Mouse (Mus musculus) right cerebral cortex, postnatal 36 days (tissue): Measurements from ENCODE around the gene Plcb1.
"Not testable (repeated sequence)": the region's sequence is repeated elsewhere in the genome, so short reads cannot be mapped to it uniquely, and the experiment has no call there.

Experiments
- DNase-seq, 2 experiments: peaks; one replicate each; pipeline ENCODE4 v3.0.0; 2022; ENCODE audit warnings: low spot score in 2 of 2, mixed read lengths in 1 of 2

The Plcb1 gene

GRCm38 (mm10) chr2:135305736-135306471 is 520.0 kb downstream of the Plcb1 start:
- no peak for DNase-seq

DNA sequence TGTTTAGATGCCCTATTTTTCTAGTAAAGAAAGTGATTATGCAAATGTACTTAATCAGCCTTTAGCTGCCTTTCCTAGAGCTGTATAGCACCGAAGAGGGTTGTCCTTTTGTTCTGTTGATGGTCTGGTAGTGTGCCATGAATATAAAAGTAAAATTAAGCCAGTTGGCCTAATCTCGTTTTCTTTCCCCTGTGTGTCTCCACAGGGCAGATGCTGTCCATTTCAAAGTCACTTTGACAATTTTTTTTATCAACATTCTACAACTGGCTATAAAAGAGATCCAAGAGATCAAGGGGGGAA is 520.6 kb downstream of the Plcb1 start:
- DNase-seq: no peak

GRCm38 (mm10) chr2:135307787-135308186 is 521.9 kb downstream of the Plcb1 start:
- no peak for DNase-seq

DNA sequence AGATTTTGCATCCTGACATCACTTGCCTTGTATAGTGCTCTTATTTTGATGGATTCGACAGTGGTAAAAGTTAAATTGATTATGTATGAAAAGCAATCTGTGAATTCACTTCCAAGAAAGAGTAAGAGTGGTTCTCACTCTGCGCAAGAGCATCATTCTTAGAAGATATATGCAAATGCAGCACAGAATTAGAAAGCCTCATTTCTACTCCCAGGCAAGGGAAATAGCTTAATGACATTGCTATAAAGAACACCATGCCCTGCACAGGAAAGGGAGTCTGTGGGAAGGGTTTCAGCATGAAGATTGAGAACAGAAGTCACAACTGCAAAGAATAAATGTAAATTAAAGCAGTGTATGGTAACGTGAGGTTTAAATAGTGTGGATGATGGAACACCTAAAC is 530.1 kb downstream of the Plcb1 start:
- DNase-seq: no peak

- no peak for DNase-seq
Observed at GRCm38 (mm10) chr2:135318136-135318535, 532.3 kb downstream of the Plcb1 start.

GRCm38 (mm10) chr2:135323276-135323954 is 537.5 kb downstream of the Plcb1 start:
- no peak for DNase-seq

DNA sequence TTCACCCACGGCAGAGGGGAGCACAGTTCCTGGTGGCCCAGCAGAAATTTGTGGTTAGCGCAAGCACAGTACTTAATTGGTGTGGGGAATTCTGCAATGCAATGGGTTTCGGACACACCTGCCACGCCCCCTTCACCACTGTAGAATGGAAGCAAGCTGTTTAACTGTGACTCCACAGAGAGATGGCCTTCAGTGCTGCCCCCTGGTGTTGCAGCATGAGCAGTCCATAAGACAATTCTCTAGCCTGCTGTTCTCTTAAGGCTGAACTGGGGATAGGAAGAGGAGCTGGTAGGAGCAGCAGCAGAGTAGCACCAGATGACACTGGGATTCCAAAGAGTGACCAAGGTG is 538.1 kb downstream of the Plcb1 start:
- DNase-seq: peak; percentile 49 to 54

DNA sequence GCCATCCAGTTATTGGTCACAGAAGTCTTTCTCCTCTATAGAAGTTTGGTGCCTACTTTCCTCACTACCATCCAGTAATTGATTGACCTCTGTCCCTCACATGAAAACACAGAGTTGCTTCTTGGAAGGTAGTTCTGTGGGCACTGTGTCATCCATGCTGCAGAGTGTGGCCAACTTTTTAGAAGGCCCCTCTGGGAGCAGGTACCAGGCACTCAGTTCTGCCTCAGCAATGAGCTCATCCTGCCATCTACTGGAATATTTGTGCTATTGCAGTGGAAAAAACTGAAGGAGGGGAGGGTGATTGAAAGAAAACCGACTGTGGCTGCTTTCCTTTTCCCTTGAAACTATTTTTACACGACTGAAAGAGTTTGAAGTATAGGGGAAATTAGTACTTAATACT is 542.9 kb downstream of the Plcb1 start:
- DNase-seq: no peak

GRCm38 (mm10) chr2:135329782-135330545 is 544.1 kb downstream of the Plcb1 start:
- peak in 1 of 2 experiments; percentile 25 for DNase-seq

DNA sequence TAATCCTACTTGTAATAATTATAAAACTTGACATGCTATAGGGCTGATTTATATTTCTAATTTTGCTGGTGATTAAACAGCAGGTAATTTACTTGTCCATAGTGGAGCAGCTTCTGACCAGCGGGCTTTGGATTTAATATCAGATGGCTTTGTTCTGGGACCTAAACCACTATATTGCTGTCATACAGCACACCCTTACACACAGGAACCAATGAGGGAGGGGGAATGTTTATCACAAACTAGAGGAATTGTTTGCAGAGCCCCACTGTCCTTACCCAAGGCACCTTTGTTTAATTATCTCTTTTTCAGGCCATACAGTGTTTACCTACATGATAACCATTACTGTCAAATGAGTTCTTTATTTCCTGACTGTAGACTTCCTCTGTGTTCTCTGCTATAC is 546.0 kb downstream of the Plcb1 start:
- DNase-seq: no peak

GRCm38 (mm10) chr2:135356311-135356710 is 570.4 kb downstream of the Plcb1 start:
- no peak for DNase-seq

- no peak for DNase-seq
Observed at GRCm38 (mm10) chr2:135361798-135362197, 575.9 kb downstream of the Plcb1 start.

- no peak for DNase-seq
Observed at GRCm38 (mm10) chr2:135362948-135363347, 577.1 kb downstream of the Plcb1 start.

DNA sequence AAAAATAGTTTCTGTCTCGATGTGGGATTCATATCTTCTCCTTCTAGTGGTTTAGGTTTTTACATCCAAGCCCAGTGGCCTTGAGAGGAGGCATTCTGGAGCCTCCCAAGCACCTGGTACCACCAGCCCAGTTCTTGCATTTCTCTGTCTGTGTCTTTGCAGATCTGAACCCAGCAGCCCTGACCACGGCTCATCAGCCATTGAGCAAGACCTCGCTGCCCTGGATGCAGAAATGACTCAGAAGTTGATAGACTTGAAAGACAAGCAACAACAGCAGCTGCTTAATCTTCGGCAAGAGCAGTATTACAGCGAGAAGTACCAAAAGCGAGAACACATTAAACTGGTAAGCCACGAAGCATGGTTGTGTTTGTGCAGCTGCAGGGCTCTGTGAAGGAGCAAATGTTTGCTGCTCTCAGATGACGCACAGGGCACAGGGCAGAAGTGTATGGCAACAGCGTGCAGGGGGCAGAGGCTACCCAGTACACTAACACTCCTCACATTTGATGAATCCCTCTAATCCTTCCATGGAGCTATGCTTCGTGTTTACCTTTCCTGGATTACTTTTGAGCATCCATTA is 584.5 kb downstream of the Plcb1 start:
- DNase-seq: no peak

GRCm38 (mm10) chr2:135380796-135381195 is 594.9 kb downstream of the Plcb1 start:
- not testable (repeated sequence) for DNase-seq

DNA sequence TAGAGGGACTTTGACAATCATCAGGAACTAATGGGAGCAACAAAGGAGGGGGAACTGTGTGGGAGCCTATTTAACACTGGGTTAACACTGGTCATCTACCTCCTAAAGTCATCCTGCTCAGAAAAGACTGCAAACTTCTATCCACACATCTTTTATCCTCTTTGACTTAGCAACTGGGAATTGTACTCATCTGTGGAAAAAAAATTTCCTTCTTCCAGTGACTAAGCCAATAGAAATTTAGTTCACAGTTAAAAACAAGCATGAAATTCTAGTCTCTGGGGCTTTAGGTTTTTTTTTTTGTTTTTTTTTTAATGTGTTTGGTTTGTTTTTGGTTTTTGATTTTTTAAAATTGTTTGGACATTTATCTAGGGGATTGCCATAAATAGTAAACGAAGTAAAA is 595.5 kb downstream of the Plcb1 start:
- no peak for DNase-seq

GRCm38 (mm10) chr2:135387990-135388389 is 602.1 kb downstream of the Plcb1 start:
- DNase-seq: no peak

DNA sequence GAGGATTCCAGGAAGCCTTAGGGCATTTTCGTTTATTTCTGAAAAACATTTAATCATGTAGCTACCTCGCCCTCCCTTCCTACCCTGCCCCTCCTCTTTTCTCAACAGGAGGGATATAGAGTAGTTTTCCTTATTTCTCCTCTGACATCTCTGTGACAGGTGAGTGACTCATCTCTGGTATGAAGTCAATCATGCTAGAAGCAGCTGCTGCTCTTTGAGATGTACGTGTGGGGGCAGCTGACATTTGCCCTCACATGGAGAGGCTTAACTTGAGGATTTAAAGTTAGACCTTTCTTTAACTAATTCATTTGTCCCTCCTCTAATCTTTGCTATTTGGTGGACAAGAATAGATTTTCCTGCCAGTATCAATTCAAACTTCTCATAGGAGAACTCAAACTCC is 608.8 kb downstream of the Plcb1 start:
- no peak for DNase-seq

DNA sequence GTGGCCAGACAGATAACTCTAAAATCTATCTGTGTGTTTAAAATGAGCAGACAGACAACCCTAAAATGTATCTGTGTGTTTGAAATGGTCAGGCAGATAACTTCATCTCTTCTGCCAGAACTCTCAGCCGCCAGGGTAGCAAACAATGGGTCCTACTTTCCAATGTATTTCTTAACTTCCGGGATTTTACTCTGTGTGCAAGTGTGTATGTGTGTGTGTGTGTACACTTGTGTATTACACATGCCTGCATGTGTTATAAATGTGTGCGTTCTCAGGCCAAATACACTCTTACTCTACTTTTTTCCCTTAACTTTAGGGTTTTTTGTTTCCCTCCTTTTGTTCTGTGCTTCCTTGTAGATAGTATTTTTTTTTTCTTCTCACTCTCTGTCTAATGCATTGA is 610.5 kb downstream of the Plcb1 start:
- no peak for DNase-seq

DNA sequence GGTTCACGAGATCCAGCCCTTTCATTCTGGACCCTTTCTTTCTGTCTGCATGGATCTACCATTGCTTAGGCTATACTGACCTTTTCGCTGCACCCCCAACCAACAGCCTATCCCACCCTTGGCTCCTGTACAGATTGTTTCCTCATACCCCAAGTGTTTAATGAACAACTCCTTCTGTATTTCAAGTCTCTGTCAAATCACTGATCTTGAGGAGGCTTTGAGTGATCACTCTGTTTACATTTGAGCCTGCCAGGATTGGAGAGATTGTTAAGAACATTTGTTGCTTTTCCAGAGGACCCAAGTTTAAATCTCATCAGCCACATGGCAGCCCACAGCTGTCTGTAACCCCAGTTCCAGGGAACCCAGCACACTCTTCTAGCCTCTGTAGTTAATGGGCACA is 612.1 kb downstream of the Plcb1 start:
- no peak for DNase-seq

DNA sequence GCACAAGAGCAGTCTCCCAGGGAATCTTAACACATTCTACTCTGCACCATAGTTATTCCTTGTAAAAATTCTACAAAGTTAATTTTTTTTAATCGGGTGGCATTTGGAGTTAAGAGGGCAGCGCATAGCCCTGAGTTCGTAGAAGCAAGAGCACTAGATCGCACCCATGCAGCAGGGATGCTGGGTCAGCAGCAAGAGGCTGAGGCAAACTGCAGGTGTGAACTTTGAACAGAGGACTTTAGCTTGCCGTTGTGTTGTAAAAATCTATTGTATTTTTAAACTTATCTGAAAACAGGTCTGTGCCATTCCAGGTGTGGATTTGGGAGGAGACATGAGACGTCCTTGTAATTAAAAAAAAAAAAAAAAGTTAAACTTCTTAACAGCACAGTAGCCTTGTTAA is 613.9 kb downstream of the Plcb1 start:
- no peak for DNase-seq

DNA sequence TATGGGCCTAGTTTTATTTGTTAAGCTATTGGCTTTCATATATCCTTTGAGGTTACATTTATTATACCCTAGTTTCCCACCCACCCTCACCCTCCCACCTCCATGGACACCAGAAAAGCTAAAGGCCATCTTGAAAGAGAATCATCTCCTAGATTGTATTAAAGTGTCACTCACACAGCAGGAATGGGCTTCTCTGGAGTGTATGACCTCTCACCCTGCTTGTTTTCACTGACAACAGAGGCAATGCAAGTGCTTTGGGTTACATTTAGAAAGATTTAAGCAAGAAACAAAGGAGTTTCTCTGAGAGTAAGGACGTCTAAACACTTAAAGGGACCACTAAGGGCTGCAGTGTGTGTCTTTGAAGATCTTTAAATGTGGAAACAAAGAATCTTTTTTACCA is 617.0 kb downstream of the Plcb1 start:
- no peak for DNase-seq

- DNase-seq: no peak
Observed at GRCm38 (mm10) chr2:135403344-135403743, 617.5 kb downstream of the Plcb1 start.
